Mouse (Mus musculus) testis, adult 2 months (tissue): Measurements from ENCODE around the gene Ank3. TPM values are rescaled to one million over a fixed set of nuclear protein-coding genes. Genes with fewer than 3 reads are reported as not detected.

Source experiments
- H3K27ac ChIP-seq: fragments of 200-500 bp; 2 replicates; pipeline ENCODE4 v1.5.1; 2012; ENCODE audit warnings: low read depth, low read length; ENCODE audit not compliant: control insufficient read depth, insufficient read depth
- H3K27me3 ChIP-seq: fragments of 200-500 bp; 2 replicates; pipeline ENCODE4 v1.6.1; 2012; ENCODE audit warnings: mild to moderate bottlenecking, low read length, moderate library complexity; ENCODE audit not compliant: control insufficient read depth, insufficient read depth
- H3K36me3 ChIP-seq: fragments of 200-500 bp; 2 replicates; pipeline ENCODE4 v1.6.1; 2012; ENCODE audit warnings: mild to moderate bottlenecking, low read length; ENCODE audit not compliant: control insufficient read depth, insufficient read depth
- H3K4me1 ChIP-seq: fragments of 200-500 bp; 2 replicates; pipeline ENCODE4 v1.6.1; 2012; ENCODE audit warnings: low read length; ENCODE audit not compliant: control insufficient read depth, insufficient read depth
- H3K4me3 ChIP-seq: fragments of 200-500 bp; 2 replicates; pipeline ENCODE4 v1.5.1; 2012; ENCODE audit warnings: low read depth, mild to moderate bottlenecking, low read length, moderate library complexity, mixed read lengths; ENCODE audit not compliant: control insufficient read depth
- CTCF ChIP-seq: fragments of 200-500 bp; IDR thresholded peaks from 2 replicates; pipeline ENCODE4 v1.5.1; 2012; ENCODE audit warnings: low read depth, mild to moderate bottlenecking, inconsistent platforms, low read length, moderate library complexity; ENCODE audit not compliant: control insufficient read depth, insufficient read depth, insufficient replicate concordance
- POLR2A ChIP-seq: fragments of 200-500 bp; IDR thresholded peaks from 2 replicates; pipeline ENCODE4 v1.6.1; 2012; ENCODE audit warnings: low read depth, mild to moderate bottlenecking, inconsistent platforms, low read length, moderate library complexity; ENCODE audit not compliant: control insufficient read depth
- polyA plus RNA-seq: library from polyadenylated mRNA; depleted of rRNA; stranded (reverse); fragments of >200 nt; gene quantifications from 2 replicates; pipeline ENCODE4 v1.2.3, GENCODE M21; 2012

Ank3 gene
- polyA plus RNA-seq, 1 experiment: 3.4 TPM

DNA sequence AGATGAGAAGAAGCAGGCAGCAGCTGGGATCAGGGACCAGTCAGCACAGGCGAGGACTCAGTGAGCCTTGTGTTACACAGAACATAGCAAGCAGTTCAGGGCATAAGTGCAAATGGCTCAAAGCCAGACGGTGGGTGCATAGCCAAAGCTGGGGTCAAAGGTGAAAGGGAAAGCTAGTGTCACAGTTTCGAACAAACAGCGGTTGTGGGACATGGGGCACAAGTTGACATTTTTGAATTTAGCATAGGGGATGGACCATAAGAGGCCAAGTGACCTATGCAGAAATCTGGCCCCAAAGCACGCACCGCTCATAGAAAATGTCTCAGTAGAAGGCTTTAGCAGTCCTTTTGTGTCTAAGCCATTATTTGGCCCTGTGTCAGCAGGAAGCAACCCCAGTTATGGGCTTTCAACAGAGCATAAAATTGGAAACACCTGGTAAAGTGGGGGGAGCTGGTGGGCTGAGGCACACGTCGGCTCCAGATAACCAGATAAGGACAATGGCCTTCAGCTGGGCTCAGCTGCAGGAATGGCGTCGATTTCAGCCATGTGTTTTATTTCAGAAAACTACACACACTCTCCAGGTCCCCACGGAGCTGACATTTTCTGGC is 185.4 kb downstream of the Ank3 start:
- Histone ChIP-seq H3K27ac (no peak overlapping the region), H3K27me3 (no peaks in the 10 kb centered on the region), H3K4me3 (no peak overlapping the region), H3K4me1 (no peaks in the 10 kb centered on the region), H3K36me3 (no peaks in the 10 kb centered on the region)
- TF ChIP-seq POLR2A: no peak

DNA sequence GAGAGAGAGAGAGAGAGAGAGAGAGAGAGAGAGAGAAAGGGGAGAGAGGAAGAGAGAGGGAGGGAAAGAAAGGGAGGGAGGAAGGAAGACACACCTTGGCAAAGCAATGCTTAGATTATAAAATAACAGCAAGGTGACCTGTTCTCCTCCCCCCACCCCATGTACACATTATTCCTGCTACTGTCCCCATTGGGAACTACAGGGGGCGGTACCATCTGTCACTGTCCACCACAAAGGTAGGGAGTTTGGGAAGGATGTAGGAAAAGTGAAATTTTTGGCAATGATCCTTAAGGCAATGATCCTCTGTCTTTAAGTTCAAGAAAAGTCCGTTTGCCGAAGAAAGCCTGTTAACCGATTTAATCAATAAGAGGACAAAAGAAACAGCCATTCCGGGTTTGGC is 186.0 kb downstream of the Ank3 start:
- no peak overlapping the region for H3K4me3 ChIP-seq
- no peaks in the 10 kb centered on the region for H3K36me3 ChIP-seq
- TF ChIP-seq POLR2A (no peak), CTCF (no peak)
- H3K27ac ChIP-seq: no peak overlapping the region
- H3K4me1 ChIP-seq: no peaks in the 10 kb centered on the region
- H3K27me3 ChIP-seq: no peaks in the 10 kb centered on the region

DNA sequence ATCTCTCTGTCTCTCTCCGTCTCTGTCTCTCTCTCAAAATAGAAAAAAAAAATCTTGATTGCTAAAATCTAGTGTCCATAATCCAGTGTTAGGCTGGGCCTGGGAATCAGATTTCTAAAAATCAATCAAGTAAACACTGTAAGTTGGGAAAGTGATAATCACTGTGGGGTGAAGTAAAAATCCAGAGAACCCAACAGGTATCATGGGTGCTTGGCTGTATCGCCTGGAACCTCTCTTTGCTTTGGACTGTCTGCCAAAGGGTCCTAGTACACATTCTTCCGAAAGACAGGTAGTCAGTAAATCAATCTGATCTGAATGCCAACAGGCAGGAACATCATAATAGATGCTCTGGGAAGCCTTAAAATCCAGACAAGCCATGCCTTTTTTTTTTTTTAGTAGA is 186.7 kb downstream of the Ank3 start:
- Histone ChIP-seq H3K36me3 (no peaks in the 10 kb centered on the region), H3K4me1 (no peaks in the 10 kb centered on the region), H3K27me3 (no peaks in the 10 kb centered on the region), H3K4me3 (no peak overlapping the region), H3K27ac (no peak overlapping the region)
- TF ChIP-seq CTCF (no peak), POLR2A (no peak)

DNA sequence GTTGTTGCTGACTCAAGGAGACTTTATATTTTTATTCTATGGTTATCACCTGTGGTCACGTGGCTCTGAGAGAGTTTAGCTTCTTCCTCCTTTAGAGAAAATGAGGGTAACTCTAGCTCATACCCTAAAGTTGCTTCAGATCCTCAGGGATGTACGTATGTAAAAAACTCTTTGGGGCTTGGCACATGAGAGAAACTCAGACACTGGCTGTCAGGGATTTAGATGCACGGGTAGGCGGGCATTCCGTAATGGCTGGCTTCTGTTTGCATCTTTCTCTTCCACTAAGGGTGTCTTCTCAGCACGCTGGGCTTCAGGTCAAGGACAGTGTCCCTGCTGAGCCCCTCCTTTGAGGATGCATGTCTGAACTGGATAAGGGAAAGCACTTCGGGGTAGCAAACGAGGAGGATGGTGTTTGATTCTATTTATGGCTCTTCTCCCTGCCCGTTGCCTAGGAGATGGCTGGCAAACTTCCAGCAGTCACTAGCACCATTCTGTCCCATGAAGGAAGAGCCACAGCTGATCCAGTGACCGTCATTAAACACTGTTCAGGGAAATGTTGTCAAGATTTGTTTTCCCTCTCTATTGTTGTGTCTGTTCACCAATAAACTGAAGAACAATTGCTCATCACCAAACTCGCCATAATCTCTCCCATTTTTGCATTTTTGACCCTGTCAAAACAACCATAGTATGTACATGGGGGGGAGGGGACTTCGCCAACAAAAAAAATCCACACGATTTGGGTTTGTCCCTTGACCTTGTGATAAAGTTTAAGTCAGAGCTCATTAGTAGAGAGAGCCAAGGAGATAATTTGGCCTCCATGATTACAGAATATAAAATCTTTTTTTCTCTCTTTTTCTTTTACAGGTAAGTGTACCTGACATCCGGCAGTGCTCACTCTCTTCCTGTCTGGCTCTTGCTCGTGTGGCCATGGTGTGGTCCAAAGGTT is 195.9 kb downstream of the Ank3 start:
- H3K36me3 ChIP-seq: no peaks in the 10 kb centered on the region
- no peak overlapping the region for H3K27ac ChIP-seq
- no peak overlapping the region for H3K4me3 ChIP-seq
- TF ChIP-seq POLR2A: no peak
- no peak for TF ChIP-seq CTCF
- H3K4me1 ChIP-seq: peaks cover 4% of the 10 kb centered on the region
- H3K27me3 ChIP-seq: no peaks in the 10 kb centered on the region

DNA sequence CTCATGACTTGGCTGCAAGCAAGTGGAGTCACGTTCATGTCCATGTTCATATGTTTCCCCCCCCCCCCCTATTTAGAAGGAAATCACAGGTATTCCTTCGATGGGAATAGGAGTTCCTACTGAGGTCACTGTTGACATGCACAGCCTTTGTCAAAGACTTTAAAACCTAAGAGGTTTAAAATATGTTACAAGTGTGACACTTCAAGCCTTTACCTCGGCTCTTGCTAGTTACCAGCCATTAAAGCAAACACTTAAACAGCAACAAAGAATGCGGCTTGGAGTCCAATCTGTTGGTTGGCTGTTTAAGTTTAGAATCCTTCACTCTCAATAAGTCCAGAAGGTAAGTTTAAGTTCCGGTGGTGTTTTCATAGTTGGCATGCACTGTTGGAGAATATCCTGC is 196.9 kb downstream of the Ank3 start:
- H3K4me1 ChIP-seq: peaks cover 4% of the 10 kb centered on the region
- H3K27me3 ChIP-seq: no peaks in the 10 kb centered on the region
- TF ChIP-seq POLR2A (no peak), CTCF (no peak)
- no peaks in the 10 kb centered on the region for H3K36me3 ChIP-seq
- no peak overlapping the region for H3K4me3 ChIP-seq
- H3K27ac ChIP-seq: no peak overlapping the region

DNA sequence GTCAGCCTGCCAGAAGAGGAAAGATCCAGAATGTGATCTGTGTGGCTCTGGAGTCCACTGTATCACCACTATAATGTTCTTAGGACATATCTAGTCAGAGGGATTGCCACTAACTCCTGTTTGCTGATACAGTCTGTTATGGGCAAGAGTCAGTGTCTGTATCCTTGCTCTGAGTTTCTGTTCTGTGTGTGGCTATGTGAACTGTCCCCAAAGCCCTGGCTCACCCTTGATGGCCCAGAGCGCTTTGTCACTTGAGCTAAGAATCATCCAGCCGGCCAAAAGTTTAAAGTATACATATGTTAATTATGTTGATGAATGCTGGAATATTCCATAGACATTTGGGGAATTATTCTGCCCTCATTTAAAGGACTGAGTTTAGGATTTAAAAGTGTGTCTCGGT is 202.9 kb downstream of the Ank3 start:
- Histone ChIP-seq H3K36me3 (no peaks in the 10 kb centered on the region), H3K27ac (no peak overlapping the region), H3K27me3 (no peaks in the 10 kb centered on the region), H3K4me3 (no peak overlapping the region; the same call in 1 of the 2 replicates), H3K4me1 (no peaks in the 10 kb centered on the region)
- TF ChIP-seq CTCF: no peak
- TF ChIP-seq POLR2A: no peak

DNA sequence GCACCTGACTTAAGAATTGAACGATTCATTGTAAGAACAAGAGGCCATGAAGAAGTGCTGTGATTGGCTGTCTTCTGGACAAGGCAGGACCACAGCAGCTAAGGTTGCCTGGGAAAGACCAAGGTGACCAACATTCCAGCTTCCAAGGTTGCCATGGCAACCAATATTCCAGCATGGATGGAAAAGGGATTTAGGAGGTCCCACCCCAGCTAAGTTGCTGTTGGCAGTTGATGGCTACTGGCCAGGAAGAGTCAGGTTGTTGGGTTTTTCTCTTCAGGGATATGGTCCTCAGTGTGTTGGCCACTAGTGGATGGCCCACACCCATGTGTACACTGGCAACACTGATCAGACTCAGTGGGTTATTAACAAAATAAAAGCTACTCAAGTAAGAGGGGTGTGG is 204.1 kb downstream of the Ank3 start:
- TF ChIP-seq POLR2A (peak; percentile 31; the same call in 1 of the 2 replicates), CTCF (no peak)
- Histone ChIP-seq H3K36me3 (no peaks in the 10 kb centered on the region), H3K4me3 (peak overlapping the region; percentile 68), H3K27ac (no peak overlapping the region), H3K4me1 (peaks cover 4% of the 10 kb centered on the region), H3K27me3 (no peaks in the 10 kb centered on the region)
